Mouse (Mus musculus) cerebellum, adult 2 months (tissue): ENCODE data around the gene Tmcc3. TPM values are rescaled to one million over a fixed set of nuclear protein-coding genes. Genes with fewer than 3 reads are reported as not detected.

ENCODE experiments used
- DNase-seq, 2 experiments: peaks; one replicate each; pipeline ENCODE4 v3.0.0; 2021
- H3K27ac ChIP-seq: fragments of 200-500 bp; 2 replicates; pipeline ENCODE4 v1.5.1; 2012; ENCODE audit warnings: low read length, control low read depth, inconsistent platforms; ENCODE audit not compliant: insufficient read depth
- H3K27me3 ChIP-seq: fragments of 200-500 bp; 2 replicates; pipeline ENCODE4 v1.6.1; 2012; ENCODE audit warnings: inconsistent platforms, mild to moderate bottlenecking, low read length, moderate library complexity; ENCODE audit not compliant: control insufficient read depth, insufficient read depth
- H3K4me1 ChIP-seq: fragments of 200-500 bp; 2 replicates; pipeline ENCODE4 v1.6.1; 2011; ENCODE audit warnings: low read length; ENCODE audit not compliant: control insufficient read depth, insufficient read depth
- H3K4me3 ChIP-seq: fragments of 200-500 bp; replicated peaks from 2 replicates; pipeline ENCODE3; 2011; ENCODE audit warnings: mild to moderate bottlenecking, low read depth, low read length, control low read depth; ENCODE audit not compliant: insufficient read depth
- CTCF ChIP-seq: fragments of 200-500 bp; IDR thresholded peaks from 2 replicates; pipeline ENCODE4 v1.5.1; 2011; ENCODE audit warnings: low read depth, mild to moderate bottlenecking, control low read depth, low read length, moderate library complexity, borderline replicate concordance; ENCODE audit not compliant: insufficient read depth
- WGBS: fragments of 180-500 bp; shearing (Covaris S2); methylation state at CpG from one replicate; pipeline ENCODE4 v1.1.7; 2018; 5-methylcytosine and 5-hydroxymethylcytosine counted together
- polyA plus RNA-seq: library from polyadenylated mRNA; depleted of rRNA; stranded (reverse); fragments of >200 nt; gene quantifications from 2 replicates; pipeline ENCODE4 v1.2.3, GENCODE M21; 2012; rRNA removed

Tmcc3 gene
- polyA plus RNA-seq, 1 experiment, result 40.1 TPM

GRCm38 (mm10) chr10:94640067-94640466, 328.3 kb downstream of the Tmcc3 start:
- DNase-seq, result no peak
- no peaks in the 10 kb centered on the region for H3K4me1 ChIP-seq
- 79% methylated on average over 5 of the region's 5 CpGs for WGBS
- H3K27me3 ChIP-seq, result no peaks in the 10 kb centered on the region
- no peak for TF ChIP-seq CTCF
- no peak overlapping the region for H3K4me3 ChIP-seq
- no peak overlapping the region for H3K27ac ChIP-seq

Other genes starting within 250 kb of the Tmcc3 start
- 10.4 and 10.6 TPM in 2 replicates for gene Nr2c1, start 163.9 kb upstream of the Tmcc3 start, polyA plus RNA-seq
- gene Ndufa12, start 113.2 kb upstream of the Tmcc3 start, polyA plus RNA-seq, result 336 and 363 TPM in 2 replicates
- not detected in 2 replicates for gene Gm4792, start 13.2 kb upstream of the Tmcc3 start, polyA plus RNA-seq